In the genomic region with DNA sequence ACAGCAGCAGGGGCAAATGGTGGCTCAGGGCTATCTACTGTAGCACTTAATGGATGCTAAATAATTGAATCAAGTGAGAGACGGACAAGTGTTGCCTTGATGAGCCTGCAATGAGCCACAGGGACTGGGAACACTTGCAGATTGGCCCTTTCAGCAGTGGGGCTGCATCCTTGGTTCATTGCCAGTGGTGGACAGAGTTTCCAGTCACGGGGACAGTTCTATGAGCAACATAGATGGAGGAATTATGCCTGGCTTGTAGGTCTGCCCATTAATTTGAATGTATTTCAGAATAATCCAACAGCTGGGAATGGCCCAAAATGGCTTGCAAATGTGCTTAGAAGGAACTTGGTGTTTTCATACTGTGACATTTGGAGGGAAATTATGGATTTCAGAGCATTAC, we compare ENCODE assay signal across 11 mouse cellular contexts.
DNase-seq lines count a peak whose midpoint lies in the region; ATAC-seq lines count a peak whose summit lies in the region.
"Had no signal": no experiment of that assay in that cellular context is flagged by ENCODE, and none has a peak within 500 bp of the region (broad histone marks: within the 10 kb centered on the region; RNA-seq: fewer than 3 reads in every experiment).

No protein-coding gene starts in this region.

- H3K4me1 ChIP-seq in kidney, embryonic 14.5 days (ENCODE audit: control insufficient read depth, insufficient read depth, low read length) = no peaks in the 10 kb centered on the region
- no peaks in the 10 kb centered on the region for H3K4me1 ChIP-seq in liver, embryonic 11.5 days (replicated peaks; ENCODE audit: control insufficient read depth, insufficient read depth, low read length)

- no peak overlapping the region for H3K9ac ChIP-seq in kidney, embryonic 14.5 days (ENCODE audit: low read depth, low read length)
- no peak overlapping the region for H3K9ac ChIP-seq in liver, embryonic 11.5 days (ENCODE audit: low read depth, low read length)

- no peaks in the 10 kb centered on the region for H3K9me3 ChIP-seq in kidney, embryonic 14.5 days (ENCODE audit: control insufficient read depth, low read length)
- no peaks in the 10 kb centered on the region for H3K9me3 ChIP-seq in liver, embryonic 11.5 days (ENCODE audit: control insufficient read depth, low read length)

- H3K4me2 ChIP-seq in kidney, embryonic 14.5 days (replicated peaks; ENCODE audit: low read depth, low read length) = no peak overlapping the region
- H3K4me2 ChIP-seq in liver, embryonic 11.5 days = no peak overlapping the region

- no peak overlapping the region for H3K4me3 ChIP-seq in kidney, embryonic 14.5 days (ENCODE audit: low read length)
- no peak overlapping the region for H3K4me3 ChIP-seq in liver, embryonic 11.5 days (ENCODE audit: low read depth, low read length)
- H3K4me3 ChIP-seq: megakaryocyte, embryonic 14.5 days had no signal

- peak; percentile 6 for DNase-seq in adrenal gland, adult 8-10 months
- DNase-seq in adrenal gland, postnatal 14 days = no peak
- peak; percentile 32 for DNase-seq in kidney, postnatal 10 days
- DNase-seq in MN1 (ENCODE audit: low spot score) = peak; percentile 35
- peak; percentile 39 to 71 for DNase-seq in layer of hippocampus, postnatal 14 days (ENCODE audit: low spot score in 2 of 2)
- no peak for DNase-seq in liver, embryonic 11.5 days (ENCODE audit: low spot score)
- no peak for DNase-seq in cerebellum, adult 9-10 months
- DNase-seq: kidney, adult 8-10 months; thymus, postnatal 4 days had no signal

- H3K27ac ChIP-seq in kidney, embryonic 14.5 days (ENCODE audit: low read depth, low read length) = no peak overlapping the region
- H3K27ac ChIP-seq in liver, embryonic 11.5 days (ENCODE audit: low read depth, low read length) = no peak overlapping the region

- no peaks in the 10 kb centered on the region for H3K36me3 ChIP-seq in kidney, embryonic 14.5 days (ENCODE audit: control insufficient read depth, insufficient read depth, low read length)
- H3K36me3 ChIP-seq in liver, embryonic 11.5 days (ENCODE audit: control insufficient read depth, insufficient read depth, low read length) = no peaks in the 10 kb centered on the region

- WGBS in kidney, embryonic 14.5 days = 63% methylated on average over 2 of the region's 2 CpGs
- WGBS in liver, embryonic 11.5 days = 71% methylated on average over 2 of the region's 2 CpGs

- H3K27me3 ChIP-seq in kidney, embryonic 14.5 days (ENCODE audit: control insufficient read depth, insufficient read depth, low read length) = no peaks in the 10 kb centered on the region
- H3K27me3 ChIP-seq in liver, embryonic 11.5 days (replicated peaks; ENCODE audit: control insufficient read depth, insufficient read depth, low read length) = no peaks in the 10 kb centered on the region
- H3K27me3 ChIP-seq: megakaryocyte, embryonic 14.5 days had no signal

- no peak for ATAC-seq in kidney, embryonic 14.5 days (ENCODE audit: low FRiP score, low TSS enrichment)
- ATAC-seq in liver, embryonic 11.5 days (replicated peaks; ENCODE audit: low FRiP score) = no peak

Comparison
In these comparisons a context has a peak if more than half of its experiments do, and no peak if none do; other contexts are left out.
1. DNase-seq: peak in adrenal gland, adult 8-10 months (single experiment), kidney, postnatal 10 days (single experiment), MN1 (single experiment) and layer of hippocampus, postnatal 14 days (2 of 2); none in adrenal gland, postnatal 14 days (single experiment), liver, embryonic 11.5 days (single experiment) and cerebellum, adult 9-10 months (single experiment).